Mouse (Mus musculus) kidney, postnatal 36 days (tissue): ENCODE results near the gene Kcnma1.

Experiments used
- DNase-seq, 2 experiments: peaks; one replicate each; pipeline ENCODE4 v3.0.0; 2021 to 2022; ENCODE audit warnings: mixed read lengths in 2 of 2

Kcnma1 gene

GRCm38 (mm10) chr14:23959061-23959460 is 55.2 kb downstream of the Kcnma1 start:
- no peak for DNase-seq

- DNase-seq: no peak
These were observed 57.0 kb downstream of the Kcnma1 start for GRCm38 (mm10) chr14:23957270-23957669.

- peak in 1 of 2 experiments; percentile 17 for DNase-seq
These were observed 70.4 kb downstream of the Kcnma1 start for GRCm38 (mm10) chr14:23943876-23944275.

GRCm38 (mm10) chr14:23943152-23943551 is 71.1 kb downstream of the Kcnma1 start:
- no peak for DNase-seq

GRCm38 (mm10) chr14:23942103-23942502 is 72.2 kb downstream of the Kcnma1 start:
- DNase-seq: no peak

GRCm38 (mm10) chr14:23935016-23935415 is 79.3 kb downstream of the Kcnma1 start:
- no peak for DNase-seq

- no peak for DNase-seq
These were observed 82.6 kb downstream of the Kcnma1 start for GRCm38 (mm10) chr14:23931671-23932071.

- no peak for DNase-seq
These were observed 85.1 kb downstream of the Kcnma1 start for GRCm38 (mm10) chr14:23929168-23929567.

GRCm38 (mm10) chr14:23923356-23923755 is 90.9 kb downstream of the Kcnma1 start:
- DNase-seq: no peak

GRCm38 (mm10) chr14:23922755-23923154 is 91.5 kb downstream of the Kcnma1 start:
- no peak for DNase-seq

GRCm38 (mm10) chr14:23911108-23911629 is 103.1 kb downstream of the Kcnma1 start:
- no peak for DNase-seq

GRCm38 (mm10) chr14:23908564-23908963 is 105.7 kb downstream of the Kcnma1 start:
- DNase-seq: no peak

- DNase-seq: no peak
These were observed 111.5 kb downstream of the Kcnma1 start for GRCm38 (mm10) chr14:23902636-23903279.

GRCm38 (mm10) chr14:23899462-23899861 is 114.8 kb downstream of the Kcnma1 start:
- DNase-seq: no peak

GRCm38 (mm10) chr14:23897815-23898214 is 116.5 kb downstream of the Kcnma1 start:
- no peak for DNase-seq

- no peak for DNase-seq
These were observed 118.3 kb downstream of the Kcnma1 start for GRCm38 (mm10) chr14:23896036-23896435.

- DNase-seq: no peak
These were observed 128.2 kb downstream of the Kcnma1 start for GRCm38 (mm10) chr14:23886112-23886511.

- no peak for DNase-seq
These were observed 128.8 kb downstream of the Kcnma1 start for GRCm38 (mm10) chr14:23885539-23885938.

GRCm38 (mm10) chr14:23885071-23885470 is 129.2 kb downstream of the Kcnma1 start:
- DNase-seq: no peak

GRCm38 (mm10) chr14:23882001-23882400 is 132.3 kb downstream of the Kcnma1 start:
- no peak for DNase-seq

GRCm38 (mm10) chr14:23879331-23879730 is 135.0 kb downstream of the Kcnma1 start:
- peak; percentile 73 to 78 for DNase-seq

- DNase-seq: no peak
These were observed 136.7 kb downstream of the Kcnma1 start for GRCm38 (mm10) chr14:23877561-23877960.

- DNase-seq: no peak
These were observed 139.7 kb downstream of the Kcnma1 start for GRCm38 (mm10) chr14:23874545-23874944.

GRCm38 (mm10) chr14:23857034-23857433 is 157.3 kb downstream of the Kcnma1 start:
- no peak for DNase-seq

- peak; percentile 63 to 72 for DNase-seq
These were observed 159.3 kb downstream of the Kcnma1 start for GRCm38 (mm10) chr14:23854946-23855345.
